Mouse (Mus musculus) C3H10T1/2 (cell line): ENCODE results near the gene Supt5. TPM values are rescaled to one million over a fixed set of nuclear protein-coding genes. Genes with fewer than 3 reads are reported as not detected.

Source experiments
- polyA plus RNA-seq, 2 experiments: library from polyadenylated mRNA; unstranded; fragments of >200 nt; fragmentation: generic; extraction: Trizol; gene quantifications; one replicate each; pipeline ENCODE4 v1.2.1; 2012; ENCODE audit warnings: missing spikeins in 2 of 2

Gene Supt5
- polyA plus RNA-seq: 100 to 1,000 TPM in 1 of 2 experiments, 10 to 100 TPM in 1; 59.3 to 103 TPM

GRCm38 (mm10) chr7:28338108-28338998 is at the start of gene Supt5:
Gene Supt5, minus strand, starts transcription at chr7:28338746.

DNA sequence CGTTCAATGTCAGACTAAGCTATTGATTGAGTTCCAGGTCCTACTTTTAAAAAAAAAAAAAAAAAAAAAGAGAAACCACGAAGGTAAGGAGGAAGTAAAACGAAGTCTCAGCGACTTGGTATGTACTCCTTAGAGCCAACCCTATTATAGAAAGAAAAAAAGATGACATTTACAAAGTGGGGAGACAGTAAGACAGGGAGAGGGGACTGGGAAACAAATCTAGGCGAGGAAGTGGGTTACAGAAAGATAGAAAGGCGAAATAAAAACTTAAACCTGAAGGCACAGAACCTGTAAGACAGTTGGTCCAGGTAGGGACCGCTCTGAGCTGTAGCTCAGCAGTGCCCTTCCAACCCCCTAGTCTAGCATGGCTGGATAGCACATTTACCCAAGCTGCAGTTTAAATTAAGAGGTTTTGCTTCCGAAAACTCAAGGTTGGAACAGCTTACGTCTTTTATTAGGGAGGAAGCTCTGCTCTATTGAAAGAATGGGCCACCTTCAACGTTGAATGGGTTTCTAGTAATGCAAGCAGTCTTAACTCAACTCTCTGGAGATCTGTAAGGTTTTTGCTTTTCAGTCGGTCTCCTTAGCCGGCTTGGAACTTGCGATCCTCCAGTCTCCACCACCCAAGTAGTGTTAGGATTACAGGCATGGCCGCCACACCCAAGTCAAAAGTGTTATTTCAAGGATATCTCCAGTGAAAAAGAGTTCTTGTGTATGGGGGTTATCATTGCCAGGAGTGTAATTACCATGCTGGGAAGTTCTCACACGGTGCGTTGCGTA is 41.9 kb upstream of the Supt5 start, which contains the start of gene Zfp36:
Gene Zfp36, minus strand, starts transcription at position 17 of the 780 bp plus-strand sequence.

GRCm38 (mm10) chr7:28372251-28373108 is 33.9 kb upstream of the Supt5 start, which contains the start of gene Plekhg2:
Gene Plekhg2, minus strand, starts transcription at chr7:28372599.

GRCm38 (mm10) chr7:28350155-28350883 is 11.8 kb upstream of the Supt5 start, which contains the start of gene Rps16:
Gene Rps16, plus strand, starts transcription at chr7:28350652.

DNA sequence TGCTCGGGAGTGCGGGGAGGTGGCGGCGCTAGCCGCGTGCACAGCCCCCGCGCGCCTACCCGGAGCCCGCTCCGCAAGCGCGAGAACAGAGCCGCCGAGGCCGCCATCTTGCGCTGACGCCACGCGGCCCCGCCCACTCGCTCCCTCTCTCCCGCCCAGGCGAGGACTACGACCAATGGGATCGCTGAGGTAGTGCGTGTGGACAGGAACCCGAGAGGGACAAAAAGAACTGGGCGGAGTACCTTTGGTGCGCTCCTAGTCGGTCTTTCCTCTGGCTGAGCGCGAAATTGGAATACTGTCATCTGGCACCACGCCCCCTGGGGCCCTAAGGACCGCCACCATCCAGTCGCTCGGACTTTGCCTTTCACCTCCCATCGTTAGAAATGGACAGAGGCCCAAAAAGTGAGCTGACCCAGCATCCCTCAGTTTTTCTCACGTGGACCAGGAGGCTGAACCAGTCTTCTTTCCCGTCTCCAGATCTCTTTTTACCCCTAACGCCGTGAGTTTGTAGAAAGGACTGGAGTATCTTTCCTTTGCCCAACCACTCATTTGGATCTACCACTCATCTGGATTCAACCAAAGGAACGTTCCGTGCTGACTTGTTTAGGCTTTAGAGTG is 26.5 kb downstream of the Supt5 start, which contains the start of gene Timm50:
Gene Timm50, minus strand, starts transcription at position 147 of the 618 bp plus-strand sequence.

GRCm38 (mm10) chr7:28301616-28302433 is 36.7 kb downstream of the Supt5 start, which contains the start of gene Dll3:
Gene Dll3, minus strand, starts transcription at chr7:28302238.

GRCm38 (mm10) chr7:28290638-28291590 is 47.6 kb downstream of the Supt5 start, which contains the start of gene Selenov:
Gene Selenov, minus strand, starts transcription at chr7:28291186.

GRCm38 (mm10) chr7:28277615-28278278 is 60.8 kb downstream of the Supt5 start, which contains the start of gene Eid2b:
Gene Eid2b, plus strand, starts transcription at chr7:28277739.

GRCm38 (mm10) chr7:28267129-28268041 is 71.2 kb downstream of the Supt5 start, which contains the start of gene Eid2:
Gene Eid2, plus strand, starts transcription at chr7:28267881.

Other genes with a start within 250 kb of the Supt5 start
- 1 to 10 TPM in 1 of 2 experiments, under 1 TPM in 1; 0.07 to 1.5 TPM for gene 9530053A07Rik, start 209.3 kb downstream of the Supt5 start, polyA plus RNA-seq
- gene Fbl, start 169.0 kb downstream of the Supt5 start, polyA plus RNA-seq: 100 to 1,000 TPM in 1 of 2 experiments, 10 to 100 TPM in 1; 97.0 to 392 TPM
- 10 to 100 TPM in 1 of 2 experiments, 1 to 10 TPM in 1; 6.2 to 27.4 TPM for gene Dyrk1b, start 159.3 kb downstream of the Supt5 start, polyA plus RNA-seq
- gene Eid2, start 70.9 kb downstream of the Supt5 start, polyA plus RNA-seq: 10 to 100 TPM in 1 of 2 experiments, 1 to 10 TPM in 1; 6.7 to 11.4 TPM
- gene Eid2b, start 61.0 kb downstream of the Supt5 start, polyA plus RNA-seq: 1 to 10 TPM; 1.6 to 7.0 TPM
- gene Selenov, start 47.6 kb downstream of the Supt5 start, polyA plus RNA-seq: not detected
- under 1 TPM in 1 of 2 experiments, not detected in 1; 0.02 TPM for gene Dll3, start 36.5 kb downstream of the Supt5 start, polyA plus RNA-seq
- gene Timm50, start 26.7 kb downstream of the Supt5 start, polyA plus RNA-seq: 100 to 1,000 TPM in 1 of 2 experiments, 10 to 100 TPM in 1; 52.9 to 176 TPM
- gene Rps16, start 11.9 kb upstream of the Supt5 start, polyA plus RNA-seq: over 10,000 TPM in 1 of 2 experiments, 1,000 to 10,000 TPM in 1; 5,175 to 11,723 TPM
- gene Plekhg2, start 33.9 kb upstream of the Supt5 start, polyA plus RNA-seq: 10 to 100 TPM in 1 of 2 experiments, 1 to 10 TPM in 1; 7.3 to 36.1 TPM
- 10 to 100 TPM in 1 of 2 experiments, 1 to 10 TPM in 1; 3.3 to 11.2 TPM for gene Zfp36, start 41.5 kb upstream of the Supt5 start, polyA plus RNA-seq
- 10 to 100 TPM; 42.7 to 61.9 TPM for gene Med29, start 54.0 kb upstream of the Supt5 start, polyA plus RNA-seq
- gene Paf1, start 54.2 kb upstream of the Supt5 start, polyA plus RNA-seq: 10 to 100 TPM; 14.8 to 40.0 TPM
- under 1 TPM; 0.14 to 0.22 TPM for gene Gmfg, start 98.7 kb upstream of the Supt5 start, polyA plus RNA-seq
- under 1 TPM; 0.01 to 0.11 TPM for gene Lrfn1, start 113.2 kb upstream of the Supt5 start, polyA plus RNA-seq
- not detected for gene Ifnl2, start 171.7 kb upstream of the Supt5 start, polyA plus RNA-seq
- gene Ifnl3, start 184.1 kb upstream of the Supt5 start, polyA plus RNA-seq: not detected
- gene Sycn, start 202.1 kb upstream of the Supt5 start, polyA plus RNA-seq: not detected
- gene Nccrp1, start 208.5 kb upstream of the Supt5 start, polyA plus RNA-seq: not detected